Mouse (Mus musculus): ENCODE data around the gene Mgll.

Gene Mgll

DNA sequence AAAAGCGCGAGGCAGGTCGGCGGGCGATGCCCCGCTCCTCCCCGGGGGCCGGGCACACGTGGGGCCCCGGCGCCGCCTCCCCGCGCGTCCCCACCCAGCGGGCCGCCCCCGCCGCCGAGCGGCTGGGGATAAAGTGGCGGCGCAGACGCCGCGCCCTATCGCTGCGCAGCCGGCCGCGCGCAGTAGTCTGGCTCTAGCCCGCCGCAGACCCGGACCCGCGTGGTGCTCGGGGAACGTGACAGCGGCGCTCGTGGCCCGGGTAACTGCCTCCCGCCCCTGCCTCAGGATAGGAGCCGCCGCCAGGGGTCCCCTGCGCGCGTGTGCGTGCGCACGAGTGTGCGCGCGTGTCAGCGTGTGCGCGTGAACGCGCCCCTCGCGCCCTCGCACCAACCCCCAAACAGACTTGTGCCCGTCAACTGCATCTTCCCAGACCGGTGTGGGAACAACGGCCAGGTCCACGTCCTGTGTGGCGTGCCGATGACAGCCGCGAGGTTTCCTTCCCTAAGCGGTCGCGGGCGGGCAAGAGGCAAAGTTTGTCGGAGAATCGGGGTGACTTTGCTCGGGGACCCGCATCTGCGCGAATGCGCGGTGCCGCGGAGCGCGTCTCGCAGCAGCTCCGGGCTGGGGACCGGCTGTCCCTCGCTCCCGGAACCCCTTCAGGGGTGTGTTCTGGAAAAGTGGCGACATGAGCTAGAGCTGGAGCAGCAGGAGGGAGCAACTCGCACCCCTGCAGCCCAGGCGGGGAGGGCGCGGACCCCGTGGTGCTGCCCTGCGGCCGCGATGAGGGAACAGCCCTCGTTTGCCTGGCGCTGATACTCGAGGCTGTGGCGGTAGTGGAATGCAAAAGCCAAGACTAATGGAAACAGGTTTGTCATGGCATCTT lies at the start of gene Mgll:
TSS of gene Mgll (plus strand) at position 100 of the 883 bp plus-strand sequence.
- DNase-seq (ENCODE audit: low spot score in 2 of 2), result peak; percentile 68 to 74

DNA sequence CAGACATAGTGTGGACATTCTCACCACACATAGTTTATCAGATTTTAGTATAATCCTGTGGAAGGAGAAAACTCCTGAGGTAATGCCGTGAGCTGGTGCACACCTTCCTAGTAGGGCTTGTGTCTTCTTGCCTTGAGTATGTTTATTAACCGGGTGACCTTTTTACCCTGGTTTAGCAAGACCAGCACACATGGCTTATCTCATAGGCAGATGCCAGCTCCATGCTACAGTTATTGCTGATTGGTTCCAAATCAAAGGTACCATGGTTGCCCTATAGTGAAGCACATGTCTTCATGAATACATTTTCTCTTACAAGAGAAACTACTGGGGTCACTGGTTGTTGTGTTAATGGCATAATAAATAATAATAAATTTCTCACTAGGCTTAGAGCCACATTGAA lies 48.4 kb upstream of the Mgll start:
- DNase-seq (ENCODE audit: low spot score in 2 of 2), result no peak

DNA sequence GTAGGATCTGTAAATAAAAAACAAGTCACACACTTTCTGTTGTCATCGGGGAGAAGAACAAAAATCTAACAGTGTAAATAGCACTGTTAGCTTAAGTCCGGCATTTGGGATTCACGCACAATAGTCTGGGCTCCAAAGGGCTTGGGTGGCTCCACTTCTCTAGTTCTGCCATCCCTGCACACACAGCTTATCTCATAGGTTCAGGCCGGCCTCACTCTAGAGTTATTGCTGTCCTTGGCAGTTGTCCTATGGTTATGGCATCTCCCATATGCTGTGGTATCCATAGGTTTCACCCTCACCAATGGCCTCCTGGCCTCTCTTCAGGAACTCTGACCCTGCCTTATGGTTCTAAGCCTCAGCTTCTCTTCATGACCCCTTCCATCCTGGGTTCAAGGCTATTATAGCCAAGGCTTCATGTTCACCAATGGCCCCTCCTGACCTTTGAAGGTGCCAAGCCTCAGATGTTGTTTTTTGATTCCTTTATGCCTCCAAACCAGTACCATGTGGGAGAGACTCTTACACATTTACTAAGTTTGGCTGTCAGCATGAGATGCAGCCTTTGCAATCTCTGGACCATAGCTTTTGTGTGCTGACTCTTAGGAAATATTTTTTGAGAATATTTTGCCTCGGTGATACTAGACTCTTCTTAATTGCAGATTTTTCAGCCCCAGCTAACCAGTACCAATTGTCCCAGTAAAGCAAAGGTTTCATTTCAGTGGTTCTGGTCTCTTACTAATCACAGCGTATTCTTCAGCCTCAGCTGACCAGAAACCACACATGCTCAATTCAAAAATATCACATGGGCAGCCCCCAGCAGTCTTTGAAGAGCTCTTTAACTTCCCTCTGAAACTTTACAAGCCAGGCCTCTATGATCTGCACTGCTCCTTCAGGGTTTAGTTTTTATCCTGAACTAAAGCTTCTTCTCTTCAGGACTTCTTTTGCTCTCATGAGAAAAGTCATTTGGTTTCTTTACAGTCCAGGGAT lies 47.2 kb upstream of the Mgll start:
- DNase-seq (ENCODE audit: low spot score in 2 of 2), result no peak

DNA sequence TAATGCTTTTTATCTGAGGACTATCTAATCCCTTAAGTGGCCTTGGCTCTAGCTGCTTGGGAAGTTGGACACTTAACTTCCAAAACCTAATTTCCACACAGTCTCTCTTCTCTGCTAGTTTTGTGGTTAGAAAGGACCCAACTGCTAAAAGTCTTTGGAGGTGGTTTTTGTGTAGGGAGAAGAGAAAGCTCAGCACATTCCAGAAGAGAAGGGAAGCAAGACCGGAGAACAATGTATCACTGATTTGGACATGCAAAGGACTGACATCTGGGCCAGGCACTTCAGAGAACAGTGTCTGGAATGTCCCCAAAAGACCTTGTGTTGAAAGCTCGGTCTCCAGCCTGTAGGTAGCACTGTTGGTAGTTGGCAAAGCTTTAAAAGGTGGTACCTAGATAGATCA lies 46.5 kb upstream of the Mgll start:
- DNase-seq (ENCODE audit: low spot score in 2 of 2), result no peak

DNA sequence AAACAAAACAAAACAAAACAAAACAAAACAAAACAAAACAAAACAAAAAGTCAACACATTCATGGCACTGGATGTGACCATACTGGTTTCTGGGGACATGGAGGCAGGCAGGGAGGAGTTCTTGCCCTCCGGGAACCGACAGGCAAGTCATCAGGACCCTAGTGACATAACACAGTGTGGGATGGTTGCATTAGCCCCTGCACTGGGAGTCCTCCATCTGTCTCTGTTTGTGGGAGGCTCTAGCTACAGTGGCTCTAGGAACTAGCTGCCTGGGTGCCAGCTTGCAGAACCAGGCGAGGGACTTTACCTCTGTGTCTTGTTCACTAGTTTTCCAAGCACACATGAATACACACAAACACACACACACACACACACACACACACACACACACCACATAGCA lies 43.2 kb upstream of the Mgll start:
- DNase-seq (ENCODE audit: low spot score in 2 of 2), result no peak

DNA sequence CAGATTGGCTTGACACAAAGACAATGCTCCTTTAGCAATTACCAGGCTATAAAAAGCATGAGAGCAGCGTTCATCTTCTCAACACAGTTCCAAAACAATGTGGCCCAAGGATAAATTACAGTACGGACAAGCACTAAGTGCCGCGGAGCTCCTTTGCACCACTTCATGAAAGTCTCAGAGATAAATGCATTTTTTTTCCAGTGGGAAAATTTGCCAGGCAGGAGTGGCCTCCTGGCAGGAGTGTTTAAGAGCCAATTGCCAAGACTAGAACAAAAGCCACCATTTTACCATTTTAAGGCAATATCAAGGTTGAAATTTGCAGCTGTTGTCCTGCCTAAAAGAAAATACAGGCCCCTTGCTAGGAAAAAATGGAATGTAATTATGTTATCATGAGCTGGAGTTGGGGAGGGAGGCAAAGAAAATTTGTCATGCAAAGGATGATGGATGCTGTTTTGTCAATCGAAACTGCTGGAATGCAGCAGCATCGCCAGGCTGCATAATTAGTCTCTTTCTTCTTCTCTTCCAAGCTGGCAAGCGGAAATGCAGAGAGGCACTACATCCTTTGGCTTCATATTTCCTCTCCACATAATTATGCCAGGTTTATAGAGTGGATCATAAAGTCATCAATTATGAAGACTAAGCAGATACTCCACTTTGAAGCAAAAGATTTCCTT lies 40.7 kb upstream of the Mgll start:
- DNase-seq (ENCODE audit: low spot score in 2 of 2), result no peak

DNA sequence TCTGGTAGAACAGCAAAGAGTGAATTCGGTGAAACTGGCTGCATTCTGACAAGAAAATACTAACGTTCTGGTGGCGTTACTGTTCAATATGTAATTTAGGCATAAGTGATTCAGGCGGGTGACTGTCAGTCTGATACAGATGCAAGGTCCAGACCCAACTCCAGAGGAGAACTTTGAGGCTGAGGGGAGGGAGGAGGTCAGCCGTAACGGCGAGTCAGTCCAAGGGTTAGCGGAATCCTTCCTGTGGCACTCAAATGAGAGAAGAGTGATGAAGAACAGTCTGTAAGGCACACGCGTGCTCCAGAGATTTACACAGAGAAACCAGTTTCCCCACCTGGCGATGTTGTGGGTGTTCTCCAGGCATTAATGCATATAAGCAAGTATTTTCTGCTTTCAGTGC lies 36.0 kb upstream of the Mgll start:
- no peak for DNase-seq (ENCODE audit: low spot score in 2 of 2)

DNA sequence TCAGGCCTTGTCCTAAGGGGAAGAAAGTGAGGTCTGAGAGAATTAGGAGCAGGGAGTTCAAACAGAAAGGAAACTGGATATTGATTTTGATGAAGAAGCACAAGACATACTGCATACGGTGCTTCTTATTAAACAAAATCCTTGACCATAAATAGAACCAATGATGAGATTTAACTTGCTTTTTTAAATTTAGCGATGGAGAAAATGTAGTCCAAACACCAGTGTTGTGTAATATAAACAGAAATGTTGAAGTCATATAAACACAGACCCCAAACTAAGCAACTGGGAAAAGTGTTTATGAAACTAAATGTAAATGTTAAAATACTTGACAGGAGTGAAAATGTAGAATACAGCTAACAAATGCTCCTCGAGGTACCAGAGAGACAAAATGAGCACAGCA lies 35.5 kb upstream of the Mgll start:
- DNase-seq (ENCODE audit: low spot score in 2 of 2), result no peak

DNA sequence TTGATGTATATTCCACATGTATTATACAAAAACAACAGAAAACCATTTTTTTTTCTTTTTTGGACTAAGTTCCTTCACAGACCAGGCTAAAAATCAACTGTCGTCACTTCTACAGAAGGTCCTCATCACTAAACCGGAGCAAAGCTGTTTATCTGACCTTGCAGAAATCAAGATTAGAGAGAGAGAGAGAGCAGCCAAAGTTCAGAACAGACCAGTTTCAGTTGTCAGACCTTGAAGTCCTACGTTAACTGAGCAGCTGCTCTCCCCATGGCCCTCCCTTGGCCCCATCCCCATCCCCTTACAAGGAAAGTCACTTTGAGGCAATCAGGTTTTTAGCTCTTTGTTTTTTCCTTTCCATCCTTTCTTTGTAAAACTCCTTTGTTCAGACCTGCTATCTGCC lies 34.0 kb upstream of the Mgll start:
- DNase-seq (ENCODE audit: low spot score in 2 of 2), result no peak

DNA sequence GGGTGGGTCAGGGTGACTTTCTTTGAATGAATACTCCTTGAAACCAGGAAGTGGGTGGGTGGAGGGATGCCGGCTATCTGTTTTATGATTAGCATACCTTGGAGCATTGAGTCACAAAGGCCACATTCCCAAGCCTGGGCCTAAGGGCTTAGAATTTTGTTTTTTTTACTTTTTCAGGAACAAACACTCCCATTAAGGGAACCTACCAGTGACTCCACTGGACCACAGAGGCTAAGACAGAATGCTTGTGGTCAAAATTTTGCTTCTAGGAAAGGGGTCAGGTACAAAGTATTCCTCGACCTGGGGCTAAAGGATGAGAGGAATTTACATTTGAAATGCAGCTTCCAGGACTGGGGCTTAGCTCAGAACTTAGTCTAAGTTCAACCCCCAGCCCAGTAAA lies 32.9 kb upstream of the Mgll start:
- DNase-seq (ENCODE audit: low spot score in 2 of 2), result no peak

DNA sequence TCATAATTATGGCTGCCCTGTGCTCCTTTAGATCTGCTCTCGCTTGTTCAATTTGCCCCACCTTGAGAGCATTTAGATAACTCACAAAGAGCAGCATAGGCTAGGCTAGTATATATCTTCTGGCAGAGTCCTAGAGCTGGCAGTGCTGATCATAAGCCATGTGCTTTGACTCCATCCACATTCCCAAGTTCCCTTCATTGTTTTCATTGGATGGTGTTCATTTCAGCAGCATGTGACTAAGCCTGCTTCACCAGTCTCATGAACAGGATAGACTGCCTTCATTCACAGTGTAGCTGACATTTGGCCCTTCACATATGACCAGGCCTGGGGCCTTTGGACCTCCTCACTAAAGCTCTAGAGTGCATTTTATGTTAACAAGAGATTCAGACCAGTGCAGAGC lies 21.3 kb upstream of the Mgll start:
- DNase-seq (ENCODE audit: low spot score in 2 of 2), result no peak

DNA sequence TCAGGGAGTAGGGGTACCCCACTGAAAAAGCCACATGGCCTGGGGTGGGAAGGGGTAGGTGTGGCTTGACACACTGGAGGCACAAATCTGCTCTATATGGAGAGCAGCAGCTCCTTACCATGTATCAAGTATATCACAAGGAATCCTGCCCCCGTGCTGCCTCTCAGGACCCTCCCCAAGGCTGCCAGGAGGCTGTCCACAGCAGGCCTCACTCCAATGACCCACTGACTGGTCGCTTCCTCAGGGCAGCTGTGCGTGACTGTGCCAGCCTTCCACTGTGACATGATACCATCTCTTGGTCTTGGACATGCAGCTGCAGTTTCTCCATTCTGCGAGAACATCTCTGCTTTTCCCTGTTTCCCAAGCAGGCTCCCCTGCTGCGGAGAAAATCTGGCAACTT lies 20.5 kb upstream of the Mgll start:
- DNase-seq (ENCODE audit: low spot score in 2 of 2), result no peak

DNA sequence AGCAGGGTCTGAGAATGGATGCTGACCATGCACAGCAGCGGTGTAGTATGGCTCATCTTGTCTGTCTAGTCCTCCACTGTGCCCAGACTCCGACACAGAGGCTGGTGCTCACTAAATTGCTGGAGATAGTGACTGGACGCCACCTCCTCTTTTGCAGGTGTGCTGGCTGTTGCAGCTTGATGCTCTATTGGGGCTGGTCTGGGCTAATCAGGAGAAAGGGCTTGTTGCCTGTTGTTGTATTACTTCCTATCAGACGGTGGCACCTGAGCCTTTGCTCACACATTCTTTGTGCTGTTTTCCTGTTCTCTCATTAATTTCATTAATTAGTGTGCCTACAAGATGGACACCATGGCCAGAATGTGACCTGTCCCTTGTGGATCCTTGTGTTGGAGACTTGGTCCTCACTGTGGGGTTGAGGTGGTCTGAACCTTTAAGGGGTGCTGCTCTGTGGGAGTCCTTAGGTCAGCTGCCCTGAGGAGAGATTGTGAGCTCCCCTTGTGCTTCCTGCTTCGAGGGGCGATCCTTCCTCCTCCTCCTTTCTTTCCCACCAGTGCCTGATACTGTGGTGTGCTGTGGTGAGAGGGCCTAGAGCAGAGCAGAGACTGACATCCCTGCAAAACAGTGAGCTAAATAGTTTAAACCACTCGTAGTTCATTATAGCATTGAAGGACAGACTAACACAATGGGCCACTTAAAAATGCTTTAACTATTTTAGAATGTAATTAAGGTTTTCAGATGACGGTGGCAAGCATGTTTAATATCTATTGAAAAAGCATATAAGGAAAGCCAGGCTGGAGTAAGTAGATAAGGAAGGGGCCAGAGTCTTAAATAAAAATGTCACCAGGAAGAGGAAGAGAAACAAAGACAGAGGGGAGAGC lies 15.6 kb upstream of the Mgll start:
- no peak for DNase-seq (ENCODE audit: low spot score in 2 of 2)

DNA sequence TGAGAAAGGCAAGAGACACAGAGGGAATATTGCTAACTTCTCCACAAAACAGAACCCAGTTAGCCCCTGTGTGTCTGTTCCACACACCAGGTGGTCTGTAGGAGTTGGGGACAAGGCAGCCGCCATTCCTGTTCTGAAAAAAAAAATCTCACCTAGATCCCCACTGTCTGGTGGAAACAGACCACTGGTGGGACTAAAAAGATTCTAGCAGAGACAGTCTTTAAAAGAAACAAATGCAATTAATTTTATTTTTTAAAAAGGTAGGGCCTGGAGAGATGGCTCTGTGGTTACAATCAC lies 15.0 kb upstream of the Mgll start:
- no peak for DNase-seq (ENCODE audit: low spot score in 2 of 2)

DNA sequence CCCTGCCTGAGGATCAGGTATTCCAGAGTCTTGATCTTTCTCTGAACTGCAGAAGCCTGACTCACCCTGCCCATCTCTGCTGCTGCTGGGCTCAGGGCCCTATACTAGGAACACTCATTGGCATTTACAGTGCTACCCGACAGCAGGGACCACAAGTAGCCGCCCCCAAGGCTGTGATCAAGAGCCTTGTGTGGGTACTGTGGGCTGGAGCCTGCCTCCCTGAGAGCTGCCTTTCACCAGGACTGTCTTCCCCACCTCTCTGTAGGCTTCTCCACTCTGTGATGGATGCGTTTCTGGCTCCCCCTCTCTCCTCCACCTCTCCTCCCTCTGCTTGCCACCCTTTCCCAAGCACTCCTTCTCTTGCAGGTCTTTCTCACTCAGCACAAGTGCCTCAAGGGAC lies 12.9 kb upstream of the Mgll start:
- DNase-seq (ENCODE audit: low spot score in 2 of 2), result no peak

DNA sequence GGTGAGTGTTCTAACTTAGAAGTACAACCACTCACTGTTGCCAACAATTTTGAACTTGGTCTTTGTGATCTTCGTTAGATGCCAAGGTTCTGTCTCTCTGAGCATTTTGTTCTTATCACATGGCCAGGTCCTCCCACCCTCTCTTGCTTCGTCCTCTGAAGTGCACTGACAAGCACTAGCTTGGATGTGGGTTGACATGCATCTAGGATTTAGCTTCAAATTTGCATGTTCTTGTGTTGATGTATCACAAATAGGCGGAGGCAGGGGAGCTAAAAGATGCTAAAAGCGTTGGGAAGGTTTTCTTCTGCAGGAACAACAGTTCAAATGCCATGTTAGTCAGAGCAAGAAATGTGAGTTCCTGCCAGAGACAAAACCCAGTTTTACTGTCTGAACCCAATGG lies 12.1 kb upstream of the Mgll start:
- no peak for DNase-seq (ENCODE audit: low spot score in 2 of 2)

DNA sequence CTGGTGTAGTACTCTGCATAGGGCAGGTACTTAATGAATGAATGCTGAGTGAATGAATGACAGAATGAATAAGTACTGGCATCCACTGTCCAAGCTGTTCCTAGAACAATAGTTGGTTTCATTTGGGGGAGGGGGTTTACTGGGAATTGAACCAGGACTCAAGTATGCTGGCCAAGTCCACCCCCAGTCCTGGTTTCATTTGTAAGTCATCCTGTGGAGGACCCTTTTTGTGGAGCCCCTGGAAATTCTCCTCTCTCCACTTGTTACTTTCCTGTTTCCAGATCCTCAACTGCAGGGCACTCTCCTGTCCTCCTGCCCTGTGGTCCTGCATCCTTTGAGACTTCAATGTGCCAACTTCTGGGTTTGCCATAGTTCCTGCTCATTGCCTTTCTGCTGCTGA lies 10.9 kb upstream of the Mgll start:
- DNase-seq (ENCODE audit: low spot score in 2 of 2), result no peak

DNA sequence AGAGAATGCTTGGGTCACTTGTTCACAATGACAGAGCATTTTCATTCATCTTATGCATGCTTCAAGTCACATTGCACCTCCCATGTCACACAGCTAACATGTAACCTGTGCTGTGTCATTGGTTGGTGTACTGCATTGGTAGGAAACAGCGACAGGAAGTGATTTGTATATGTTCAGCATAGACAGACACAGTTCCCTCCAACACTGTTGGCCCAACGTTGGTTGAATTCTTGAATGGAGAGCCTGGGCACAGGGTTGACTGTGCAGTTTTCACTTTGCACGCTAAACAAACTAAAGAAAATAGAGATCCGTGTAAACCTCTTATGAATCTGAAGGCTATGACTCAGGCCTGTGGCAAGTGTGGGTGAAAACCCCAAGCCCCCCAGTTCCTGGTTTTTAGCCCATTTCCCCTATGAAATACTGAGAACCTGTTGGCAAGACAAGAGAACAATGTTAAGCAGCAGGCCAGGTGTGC lies 10.0 kb upstream of the Mgll start:
- DNase-seq (ENCODE audit: low spot score in 2 of 2), result no peak

DNA sequence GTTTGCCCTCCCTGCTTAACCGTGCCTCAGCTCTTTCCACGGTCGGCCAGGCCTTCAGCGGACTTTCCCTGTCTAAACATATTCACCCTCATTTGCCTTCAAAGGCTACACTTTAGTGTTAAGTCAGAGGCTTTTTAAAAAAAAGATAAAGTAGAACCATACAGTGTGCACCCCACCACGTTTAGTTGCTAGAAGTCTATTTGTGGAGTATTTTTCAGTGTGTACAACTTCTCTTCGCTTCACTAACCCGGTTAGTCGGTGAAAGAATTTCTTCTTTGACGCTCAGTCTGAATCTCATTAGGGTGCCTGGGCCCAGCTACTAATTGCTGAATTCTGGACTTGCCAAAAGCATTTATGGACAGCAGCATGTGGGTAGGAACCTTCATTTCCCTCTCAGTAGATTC lies 8.8 kb upstream of the Mgll start:
- no peak for DNase-seq (ENCODE audit: low spot score in 2 of 2)

DNA sequence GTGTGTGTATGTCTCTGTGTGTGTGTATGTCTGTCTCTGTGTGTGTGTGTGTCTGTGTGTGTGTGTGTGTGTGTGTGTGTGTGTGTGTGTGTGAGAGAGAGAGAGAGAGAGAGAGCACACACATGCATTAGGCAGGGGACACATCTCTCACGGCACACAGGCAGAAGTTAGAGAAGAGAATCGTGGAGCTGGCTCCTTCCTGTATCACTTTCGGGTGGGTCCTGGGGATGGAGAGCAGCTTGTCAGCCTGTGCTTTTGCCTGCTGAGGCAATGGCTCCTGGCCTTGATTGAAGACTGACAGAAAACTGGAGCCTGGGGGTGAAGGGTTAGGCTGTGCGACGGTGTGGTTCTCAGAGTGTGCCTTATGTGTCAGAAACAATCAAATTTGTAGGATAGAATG lies 8.2 kb upstream of the Mgll start:
- DNase-seq (ENCODE audit: low spot score in 2 of 2), result no peak
